Mouse (Mus musculus): ENCODE data around the gene Rgs9. TPM values are rescaled to one million over a fixed set of nuclear protein-coding genes. Genes with fewer than 3 reads are reported as not detected.

The Rgs9 gene
- polyA plus RNA-seq, 1 experiment, result 1.2 TPM

DNA sequence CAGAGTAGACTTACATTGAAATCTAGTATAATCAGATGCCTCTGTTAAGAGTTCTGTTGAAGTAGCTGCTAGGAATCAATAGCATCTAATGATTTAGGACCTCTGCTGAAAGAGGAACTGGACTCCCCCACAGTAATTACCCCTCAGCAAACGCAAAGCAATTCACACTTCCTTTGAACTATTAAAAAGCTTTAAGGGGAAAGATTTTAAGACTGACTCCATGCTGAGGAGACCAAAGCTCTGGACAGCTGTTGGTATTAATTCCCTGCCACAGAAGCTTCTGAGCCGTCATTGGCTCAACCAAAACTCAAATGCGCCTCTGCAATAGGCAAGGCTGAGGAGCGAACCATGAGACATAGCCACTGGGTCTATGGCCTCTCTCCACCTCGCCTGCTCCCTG, 45.4 kb downstream of the Rgs9 start:
- Histone ChIP-seq H3K36me3 (ENCODE audit: control insufficient read depth, insufficient read depth, low read length) (no peaks in the 10 kb centered on the region), H3K4me3 (ENCODE audit: control insufficient read depth, insufficient read depth, low read length) (no peak overlapping the region), H3K27ac (ENCODE audit: control insufficient read depth, insufficient read depth, low read length) (no peak overlapping the region), H3K27me3 (ENCODE audit: control insufficient read depth, insufficient read depth, low read length) (no peaks in the 10 kb centered on the region), H3K4me1 (replicated peaks; ENCODE audit: control insufficient read depth, insufficient read depth, low read length) (no peaks in the 10 kb centered on the region)
- WGBS, result 49% methylated on average over 5 of the region's 5 CpGs
- DNase-seq, result no peak
- no peak for TF ChIP-seq POLR2A (IDR thresholded peaks at IDR 0.05; ENCODE audit: control insufficient read depth, extremely low read depth, insufficient read depth, low read length, poor library complexity)
- no peak for TF ChIP-seq CTCF (IDR thresholded peaks at IDR 0.05; ENCODE audit: borderline replicate concordance, control insufficient read depth, extremely low read depth, insufficient read depth, low read length, poor library complexity)

DNA sequence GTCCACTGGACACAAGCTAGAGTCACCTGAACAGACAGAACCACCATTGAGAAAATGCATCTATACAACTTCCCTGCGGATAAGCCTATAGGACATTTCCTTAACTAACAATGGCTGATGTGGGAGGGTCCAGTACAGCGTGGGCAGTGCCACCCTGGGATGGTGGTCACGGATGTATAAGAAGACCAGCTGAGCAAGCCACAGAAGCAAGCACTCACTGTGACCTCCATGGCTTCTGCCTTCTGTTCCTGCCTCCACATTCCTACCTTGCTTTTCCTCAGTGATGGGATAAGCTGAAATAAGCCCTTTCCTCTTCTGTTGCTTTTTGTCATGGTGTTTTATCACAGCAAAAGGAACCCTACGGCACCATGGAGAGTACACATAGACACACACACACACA, 47.4 kb downstream of the Rgs9 start:
- TF ChIP-seq CTCF (IDR thresholded peaks at IDR 0.05; ENCODE audit: borderline replicate concordance, control insufficient read depth, extremely low read depth, insufficient read depth, low read length, poor library complexity) (no peak), POLR2A (IDR thresholded peaks at IDR 0.05; ENCODE audit: control insufficient read depth, extremely low read depth, insufficient read depth, low read length, poor library complexity) (no peak)
- no peak for DNase-seq
- no peaks in the 10 kb centered on the region for H3K4me1 ChIP-seq (replicated peaks; ENCODE audit: control insufficient read depth, insufficient read depth, low read length)
- H3K4me3 ChIP-seq (ENCODE audit: control insufficient read depth, insufficient read depth, low read length), result no peak overlapping the region
- WGBS, result 96% methylated on average over 4 of the region's 4 CpGs
- no peak overlapping the region for H3K27ac ChIP-seq (ENCODE audit: control insufficient read depth, insufficient read depth, low read length)
- no peaks in the 10 kb centered on the region for H3K36me3 ChIP-seq (ENCODE audit: control insufficient read depth, insufficient read depth, low read length)
- H3K27me3 ChIP-seq (ENCODE audit: control insufficient read depth, insufficient read depth, low read length), result no peaks in the 10 kb centered on the region

GRCm38 (mm10) chr11:109246920-109247319, 51.0 kb downstream of the Rgs9 start:
- Histone ChIP-seq H3K36me3 (ENCODE audit: control insufficient read depth, insufficient read depth, low read length) (no peaks in the 10 kb centered on the region), H3K4me3 (ENCODE audit: control insufficient read depth, insufficient read depth, low read length) (no peak overlapping the region), H3K27me3 (ENCODE audit: control insufficient read depth, insufficient read depth, low read length) (no peaks in the 10 kb centered on the region), H3K4me1 (replicated peaks; ENCODE audit: control insufficient read depth, insufficient read depth, low read length) (no peaks in the 10 kb centered on the region), H3K27ac (ENCODE audit: control insufficient read depth, insufficient read depth, low read length) (no peak overlapping the region)
- DNase-seq, result no peak
- no peak for TF ChIP-seq POLR2A (IDR thresholded peaks at IDR 0.05; ENCODE audit: control insufficient read depth, extremely low read depth, insufficient read depth, low read length, poor library complexity)
- TF ChIP-seq CTCF (IDR thresholded peaks at IDR 0.05; ENCODE audit: borderline replicate concordance, control insufficient read depth, extremely low read depth, insufficient read depth, low read length, poor library complexity), result no peak
- WGBS, result 9% methylated on average over 3 of the region's 3 CpGs

DNA sequence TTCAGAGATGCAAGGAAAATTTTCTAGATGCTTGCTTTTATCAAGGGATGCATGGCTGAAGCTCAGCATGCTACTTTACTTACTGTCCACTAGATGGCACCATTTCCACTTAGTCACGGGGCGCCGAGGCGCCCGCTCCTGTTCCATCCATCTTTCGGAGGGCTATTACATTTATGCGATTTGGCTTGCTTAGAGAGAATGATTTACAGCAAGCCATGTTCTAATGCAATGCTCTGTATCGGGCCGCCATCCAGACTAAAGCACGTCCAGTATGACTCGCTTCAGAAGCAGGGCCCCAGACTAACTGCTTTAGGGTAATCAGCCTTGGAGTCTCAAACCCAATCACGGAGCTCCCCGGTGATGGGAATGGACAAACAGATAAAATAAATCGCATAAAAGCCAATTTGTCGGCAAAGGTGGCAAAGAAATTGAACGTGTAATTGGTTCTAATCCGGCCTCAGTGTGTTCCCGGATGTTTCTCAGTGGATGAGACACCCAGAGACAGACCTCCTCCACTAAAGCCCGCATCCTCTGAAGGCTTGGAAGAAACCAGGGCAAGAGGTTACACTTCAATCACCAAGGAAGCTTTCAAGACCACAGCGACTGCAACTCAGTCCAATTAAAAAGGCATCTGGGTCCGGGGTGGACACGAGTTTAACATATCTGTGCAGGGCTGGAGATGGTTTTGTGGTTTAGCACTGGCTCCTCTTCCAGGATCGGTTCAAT, 53.1 kb downstream of the Rgs9 start:
- DNase-seq, result peak; percentile 3
- Histone ChIP-seq H3K4me3 (ENCODE audit: control insufficient read depth, insufficient read depth, low read length) (no peak overlapping the region), H3K27ac (ENCODE audit: control insufficient read depth, insufficient read depth, low read length) (no peak overlapping the region), H3K4me1 (replicated peaks; ENCODE audit: control insufficient read depth, insufficient read depth, low read length) (no peaks in the 10 kb centered on the region), H3K36me3 (ENCODE audit: control insufficient read depth, insufficient read depth, low read length) (no peaks in the 10 kb centered on the region), H3K27me3 (ENCODE audit: control insufficient read depth, insufficient read depth, low read length) (no peaks in the 10 kb centered on the region)
- 35% methylated on average over 23 of the region's 23 CpGs for whole genome bisulfite sequencing
- TF ChIP-seq POLR2A (IDR thresholded peaks at IDR 0.05; ENCODE audit: control insufficient read depth, extremely low read depth, insufficient read depth, low read length, poor library complexity), result no peak
- TF ChIP-seq CTCF (IDR thresholded peaks at IDR 0.05; ENCODE audit: borderline replicate concordance, control insufficient read depth, extremely low read depth, insufficient read depth, low read length, poor library complexity), result peak; percentile 56; the same call in 1 of the 2 replicates

DNA sequence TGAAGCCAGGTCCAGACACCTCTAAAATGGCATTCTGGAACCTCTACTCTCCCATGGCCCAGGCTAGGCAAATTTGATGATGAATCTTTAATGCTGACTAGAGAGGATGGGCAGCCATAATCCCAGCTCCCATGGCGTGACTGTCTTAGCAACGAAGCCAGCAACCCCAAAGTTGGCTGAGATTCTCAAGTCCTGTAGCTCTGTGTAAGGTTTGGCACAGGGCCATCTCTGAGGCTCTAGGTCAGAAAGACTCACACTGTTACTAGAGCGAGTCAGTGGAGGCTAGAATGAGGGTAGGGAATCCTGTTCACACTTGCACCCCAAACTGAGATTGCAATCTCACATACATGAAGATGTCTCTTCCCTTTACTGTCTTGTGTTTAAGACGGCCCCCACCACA, 57.8 kb downstream of the Rgs9 start:
- Histone ChIP-seq H3K4me1 (replicated peaks; ENCODE audit: control insufficient read depth, insufficient read depth, low read length) (no peaks in the 10 kb centered on the region), H3K27ac (ENCODE audit: control insufficient read depth, insufficient read depth, low read length) (no peak overlapping the region), H3K4me3 (ENCODE audit: control insufficient read depth, insufficient read depth, low read length) (no peak overlapping the region), H3K36me3 (ENCODE audit: control insufficient read depth, insufficient read depth, low read length) (no peaks in the 10 kb centered on the region), H3K27me3 (ENCODE audit: control insufficient read depth, insufficient read depth, low read length) (no peaks in the 10 kb centered on the region)
- no peak for TF ChIP-seq CTCF (IDR thresholded peaks at IDR 0.05; ENCODE audit: borderline replicate concordance, control insufficient read depth, extremely low read depth, insufficient read depth, low read length, poor library complexity)
- no peak for TF ChIP-seq POLR2A (IDR thresholded peaks at IDR 0.05; ENCODE audit: control insufficient read depth, extremely low read depth, insufficient read depth, low read length, poor library complexity)
- no peak for DNase-seq
- WGBS, result 62% methylated on average over 4 of the region's 4 CpGs

GRCm38 (mm10) chr11:109238671-109239070, 59.3 kb downstream of the Rgs9 start:
- 92% methylated on average over 6 of the region's 6 CpGs for WGBS
- no peak for TF ChIP-seq CTCF (IDR thresholded peaks at IDR 0.05; ENCODE audit: borderline replicate concordance, control insufficient read depth, extremely low read depth, insufficient read depth, low read length, poor library complexity)
- TF ChIP-seq POLR2A (IDR thresholded peaks at IDR 0.05; ENCODE audit: control insufficient read depth, extremely low read depth, insufficient read depth, low read length, poor library complexity), result no peak
- no peak overlapping the region for H3K27ac ChIP-seq (ENCODE audit: control insufficient read depth, insufficient read depth, low read length)
- H3K27me3 ChIP-seq (ENCODE audit: control insufficient read depth, insufficient read depth, low read length), result no peaks in the 10 kb centered on the region
- H3K4me3 ChIP-seq (ENCODE audit: control insufficient read depth, insufficient read depth, low read length), result no peak overlapping the region
- DNase-seq, result no peak
- H3K36me3 ChIP-seq (ENCODE audit: control insufficient read depth, insufficient read depth, low read length), result no peaks in the 10 kb centered on the region
- H3K4me1 ChIP-seq (replicated peaks; ENCODE audit: control insufficient read depth, insufficient read depth, low read length), result no peaks in the 10 kb centered on the region

Data from thymus, adult 2 months (tissue).